Mouse (Mus musculus): ENCODE measurements around the gene Calhm5. TPM values are rescaled to one million over a fixed set of nuclear protein-coding genes. Genes with fewer than 3 reads are reported as not detected.

The Calhm5 gene
- polyA plus RNA-seq, 1 experiment from 2014 or later, result 0.05 TPM

DNA sequence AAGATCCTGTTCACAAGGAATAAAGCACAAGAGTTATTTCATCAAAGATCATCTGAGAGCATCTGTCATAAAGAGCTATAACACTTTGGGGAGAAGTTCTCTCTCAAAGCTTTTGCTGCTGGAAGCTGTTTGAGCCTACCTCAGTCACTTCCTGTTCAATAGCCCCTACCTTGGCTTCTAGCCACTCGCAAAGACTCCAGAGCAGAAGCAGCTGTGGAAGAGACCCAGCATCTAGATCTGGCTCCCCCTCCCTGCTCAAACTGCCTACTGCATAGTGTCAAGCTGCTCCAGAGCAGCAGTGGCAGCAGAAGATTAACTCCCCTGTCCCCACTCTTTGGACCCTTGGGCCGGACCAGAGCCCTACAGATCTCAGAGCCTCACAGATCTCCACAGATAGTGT lies 42.3 kb downstream of the Calhm5 start:
- DNase-seq (ENCODE audit: low spot score), result no peak
- H3K27ac ChIP-seq, result no peak overlapping the region
- no peaks in the 10 kb centered on the region for H3K27me3 ChIP-seq (ENCODE audit: low read depth, poor library complexity, severe bottlenecking)
- H3K4me1 ChIP-seq, result no peaks in the 10 kb centered on the region
- WGBS, result 84% methylated on average over 2 of the region's 2 CpGs
- H3K9me3 ChIP-seq (replicated peaks), result no peaks in the 10 kb centered on the region
- H3K36me3 ChIP-seq, result no peaks in the 10 kb centered on the region
- no peak overlapping the region for H3K4me3 ChIP-seq

DNA sequence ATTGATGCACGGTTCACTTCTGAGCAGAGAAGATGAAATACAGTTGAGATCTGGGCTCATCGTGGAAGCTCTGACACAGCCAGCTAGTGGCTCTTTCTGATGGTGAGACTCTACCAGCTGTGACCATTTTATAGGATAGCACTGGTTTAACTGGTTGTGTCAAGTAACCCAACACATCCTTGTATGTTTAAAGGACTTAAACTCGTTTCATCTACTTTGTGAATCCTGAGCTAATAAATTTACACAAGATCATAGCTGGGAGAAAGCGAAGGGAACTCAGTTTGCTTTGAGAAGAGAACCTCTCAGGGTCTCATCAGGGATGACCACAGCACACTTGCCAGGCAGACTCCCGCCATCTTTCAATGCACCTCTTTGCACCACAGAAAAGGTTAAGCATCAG lies 52.1 kb downstream of the Calhm5 start, which contains the start of gene Calhm4:
Gene Calhm4, minus strand, starts transcription at position 101 of the 400 bp plus-strand sequence.
- H3K36me3 ChIP-seq, result no peaks in the 10 kb centered on the region
- no peak within 1 kb of the TSS for H3K27ac ChIP-seq
- H3K4me1 ChIP-seq, result no peaks in the 10 kb centered on the region
- H3K27me3 ChIP-seq (ENCODE audit: low read depth, poor library complexity, severe bottlenecking), result no peaks in the 10 kb centered on the region
- WGBS, result 91% methylated on average over 5 of the region's 5 CpGs
- H3K4me3 ChIP-seq, result no peak within 1 kb of the TSS
- H3K9me3 ChIP-seq (replicated peaks), result no peaks in the 10 kb centered on the region
- DNase-seq (ENCODE audit: low spot score), result no peak

Other genes with a start within 250 kb of the Calhm5 start
- gene Sult3a1, start 238.8 kb downstream of the Calhm5 start, polyA plus RNA-seq (2016; fragmentation: Nextera tagmentation; extraction: Ambion mirVana), result not detected in 2 replicates
- gene Rsph4a, start 191.4 kb downstream of the Calhm5 start, polyA plus RNA-seq (2016; fragmentation: Nextera tagmentation; extraction: Ambion mirVana), result 0.05 TPM in 1 of 2 replicates, not detected in the other
- 18.5 and 23.6 TPM in 2 replicates for gene Zup1, start 145.2 kb downstream of the Calhm5 start, polyA plus RNA-seq (2016; fragmentation: Nextera tagmentation; extraction: Ambion mirVana)
- 141 and 150 TPM in 2 replicates for gene Rwdd1, start 76.9 kb downstream of the Calhm5 start, polyA plus RNA-seq (2016; fragmentation: Nextera tagmentation; extraction: Ambion mirVana)
- not detected in 2 replicates for gene Trappc3l, start 58.9 kb downstream of the Calhm5 start, polyA plus RNA-seq (2016; fragmentation: Nextera tagmentation; extraction: Ambion mirVana)
- gene Calhm4, start 52.2 kb downstream of the Calhm5 start, polyA plus RNA-seq (2016; fragmentation: Nextera tagmentation; extraction: Ambion mirVana), result not detected in 2 replicates
- gene Calhm6, start 31.5 kb upstream of the Calhm5 start, polyA plus RNA-seq (2016; fragmentation: Nextera tagmentation; extraction: Ambion mirVana), result 0.69 and 0.95 TPM in 2 replicates
- 26.7 and 35.2 TPM in 2 replicates for gene Dse, start 111.2 kb upstream of the Calhm5 start, polyA plus RNA-seq (2016; fragmentation: Nextera tagmentation; extraction: Ambion mirVana)
- 57.7 and 69.3 TPM in 2 replicates for gene Tspyl1, start 185.7 kb upstream of the Calhm5 start, polyA plus RNA-seq (2016; fragmentation: Nextera tagmentation; extraction: Ambion mirVana)
- 14.9 and 22.9 TPM in 2 replicates for gene Tspyl4, start 200.9 kb upstream of the Calhm5 start, polyA plus RNA-seq (2016; fragmentation: Nextera tagmentation; extraction: Ambion mirVana)